Mouse (Mus musculus): ENCODE data around the gene Myadm. TPM values are rescaled to one million over a fixed set of nuclear protein-coding genes. Genes with fewer than 3 reads are reported as not detected.

The Myadm gene
- polyA plus RNA-seq, 1 experiment from 2014 or later = 220 TPM

- no peaks in the 10 kb centered on the region for H3K27me3 ChIP-seq (ENCODE audit: control insufficient read depth, insufficient read depth, low read length)
- H3K9me3 ChIP-seq (ENCODE audit: control insufficient read depth, low read length) = no peaks in the 10 kb centered on the region
- no peak overlapping the region for H3K4me3 ChIP-seq (ENCODE audit: control insufficient read depth in 1 of 2, insufficient read depth in 1 of 2, low read depth in 1 of 2, low read length in 2 of 2)
- H3K4me2 ChIP-seq (ENCODE audit: low read length) = peak overlapping the region; percentile 42
- WGBS = 9% methylated on average over 8 of the region's 8 CpGs
- peak overlapping the region; percentile 78 to 79 for H3K27ac ChIP-seq (replicated peaks in 1 of 2; ENCODE audit: control insufficient read depth in 1 of 2, insufficient read depth in 1 of 2, low read depth in 2 of 2, low read length in 2 of 2)
- peak overlapping the region; percentile 5; the same call in 1 of the 2 replicates for H3K9ac ChIP-seq (ENCODE audit: low read length)
- ATAC-seq (ENCODE audit: insufficient number of reproducible peaks, insufficient read depth, low FRiP score, low read depth) = peak; percentile 51; the same call in 1 of the 2 replicates
- H3K36me3 ChIP-seq (ENCODE audit: control insufficient read depth, insufficient read depth, low read length) = no peaks in the 10 kb centered on the region
- peaks cover 12 to 14% of the 10 kb centered on the region in 2 experiments for H3K4me1 ChIP-seq (ENCODE audit: control insufficient read depth in 2 of 2, insufficient read depth in 2 of 2, low read length in 2 of 2)
Measured at GRCm38 (mm10) chr7:3280654-3281153, 8.2 kb upstream of the Myadm start.

GRCm38 (mm10) chr7:3281741-3282140 lies 7.1 kb upstream of the Myadm start:
- Histone ChIP-seq H3K27me3 (ENCODE audit: control insufficient read depth, insufficient read depth, low read length) (no peaks in the 10 kb centered on the region), H3K4me3 (ENCODE audit: control insufficient read depth in 1 of 2, insufficient read depth in 1 of 2, low read depth in 1 of 2, low read length in 2 of 2) (no peak overlapping the region), H3K36me3 (ENCODE audit: control insufficient read depth, insufficient read depth, low read length) (no peaks in the 10 kb centered on the region), H3K4me2 (ENCODE audit: low read length) (no peak overlapping the region), H3K4me1 (ENCODE audit: control insufficient read depth in 2 of 2, insufficient read depth in 2 of 2, low read length in 2 of 2) (peaks cover 12 to 14% of the 10 kb centered on the region in 2 experiments), H3K27ac (replicated peaks in 1 of 2; ENCODE audit: control insufficient read depth in 1 of 2, insufficient read depth in 1 of 2, low read depth in 2 of 2, low read length in 2 of 2) (no peak overlapping the region), H3K9ac (ENCODE audit: low read length) (no peak overlapping the region), H3K9me3 (ENCODE audit: control insufficient read depth, low read length) (no peaks in the 10 kb centered on the region)
- 76% methylated on average over 6 of the region's 6 CpGs for WGBS
- ATAC-seq (ENCODE audit: insufficient number of reproducible peaks, insufficient read depth, low FRiP score, low read depth) = no peak

- no peaks in the 10 kb centered on the region for H3K36me3 ChIP-seq (ENCODE audit: control insufficient read depth, insufficient read depth, low read length)
- no peaks in the 10 kb centered on the region for H3K9me3 ChIP-seq (ENCODE audit: control insufficient read depth, low read length)
- ATAC-seq (ENCODE audit: insufficient number of reproducible peaks, insufficient read depth, low FRiP score, low read depth) = no peak
- H3K4me3 ChIP-seq (ENCODE audit: control insufficient read depth in 1 of 2, insufficient read depth in 1 of 2, low read depth in 1 of 2, low read length in 2 of 2) = no peak overlapping the region
- no peak overlapping the region for H3K4me2 ChIP-seq (ENCODE audit: low read length)
- H3K4me1 ChIP-seq (ENCODE audit: control insufficient read depth in 2 of 2, insufficient read depth in 2 of 2, low read length in 2 of 2) = peaks cover 12 to 14% of the 10 kb centered on the region in 2 experiments
- H3K9ac ChIP-seq (ENCODE audit: low read length) = no peak overlapping the region
- 84% methylated on average over 11 of the region's 11 CpGs for WGBS
- H3K27me3 ChIP-seq (ENCODE audit: control insufficient read depth, insufficient read depth, low read length) = no peaks in the 10 kb centered on the region
- no peak overlapping the region for H3K27ac ChIP-seq (replicated peaks in 1 of 2; ENCODE audit: control insufficient read depth in 1 of 2, insufficient read depth in 1 of 2, low read depth in 2 of 2, low read length in 2 of 2)
Measured at GRCm38 (mm10) chr7:3283081-3283875, 5.6 kb upstream of the Myadm start.

GRCm38 (mm10) chr7:3284604-3285003 lies 4.3 kb upstream of the Myadm start:
- 83% methylated on average over 10 of the region's 10 CpGs for WGBS
- Histone ChIP-seq H3K27me3 (ENCODE audit: control insufficient read depth, insufficient read depth, low read length) (no peaks in the 10 kb centered on the region), H3K4me2 (ENCODE audit: low read length) (no peak overlapping the region), H3K27ac (replicated peaks in 1 of 2; ENCODE audit: control insufficient read depth in 1 of 2, insufficient read depth in 1 of 2, low read depth in 2 of 2, low read length in 2 of 2) (no peak overlapping the region), H3K4me1 (ENCODE audit: control insufficient read depth in 2 of 2, insufficient read depth in 2 of 2, low read length in 2 of 2) (peaks cover 14 to 17% of the 10 kb centered on the region in 2 experiments), H3K4me3 (ENCODE audit: control insufficient read depth in 1 of 2, insufficient read depth in 1 of 2, low read depth in 1 of 2, low read length in 2 of 2) (no peak overlapping the region), H3K9me3 (ENCODE audit: control insufficient read depth, low read length) (no peaks in the 10 kb centered on the region), H3K9ac (ENCODE audit: low read length) (no peak overlapping the region), H3K36me3 (ENCODE audit: control insufficient read depth, insufficient read depth, low read length) (no peaks in the 10 kb centered on the region)
- ATAC-seq (ENCODE audit: insufficient number of reproducible peaks, insufficient read depth, low FRiP score, low read depth) = no peak

GRCm38 (mm10) chr7:3286036-3286435 lies 2.8 kb upstream of the Myadm start:
- WGBS = 88% methylated on average over 5 of the region's 5 CpGs
- Histone ChIP-seq H3K9me3 (ENCODE audit: control insufficient read depth, low read length) (no peaks in the 10 kb centered on the region), H3K9ac (ENCODE audit: low read length) (no peak overlapping the region), H3K4me3 (ENCODE audit: control insufficient read depth in 1 of 2, insufficient read depth in 1 of 2, low read depth in 1 of 2, low read length in 2 of 2) (no peak overlapping the region), H3K36me3 (ENCODE audit: control insufficient read depth, insufficient read depth, low read length) (no peaks in the 10 kb centered on the region), H3K27ac (replicated peaks in 1 of 2; ENCODE audit: control insufficient read depth in 1 of 2, insufficient read depth in 1 of 2, low read depth in 2 of 2, low read length in 2 of 2) (no peak overlapping the region), H3K4me1 (ENCODE audit: control insufficient read depth in 2 of 2, insufficient read depth in 2 of 2, low read length in 2 of 2) (peaks cover 4 to 8% of the 10 kb centered on the region in 2 experiments), H3K27me3 (ENCODE audit: control insufficient read depth, insufficient read depth, low read length) (no peaks in the 10 kb centered on the region), H3K4me2 (ENCODE audit: low read length) (no peak overlapping the region)
- no peak for ATAC-seq (ENCODE audit: insufficient number of reproducible peaks, insufficient read depth, low FRiP score, low read depth)

GRCm38 (mm10) chr7:3287186-3287585 lies 1.7 kb upstream of the Myadm start:
- H3K36me3 ChIP-seq (ENCODE audit: control insufficient read depth, insufficient read depth, low read length) = no peaks in the 10 kb centered on the region
- H3K27me3 ChIP-seq (ENCODE audit: control insufficient read depth, insufficient read depth, low read length) = no peaks in the 10 kb centered on the region
- 78% methylated on average over 7 of the region's 7 CpGs for WGBS
- H3K4me2 ChIP-seq (ENCODE audit: low read length) = no peak overlapping the region
- no peaks in the 10 kb centered on the region for H3K9me3 ChIP-seq (ENCODE audit: control insufficient read depth, low read length)
- H3K4me1 ChIP-seq (ENCODE audit: control insufficient read depth in 2 of 2, insufficient read depth in 2 of 2, low read length in 2 of 2) = peaks cover 8 to 14% of the 10 kb centered on the region in 2 experiments
- no peak overlapping the region for H3K9ac ChIP-seq (ENCODE audit: low read length)
- H3K4me3 ChIP-seq (ENCODE audit: control insufficient read depth in 1 of 2, insufficient read depth in 1 of 2, low read depth in 1 of 2, low read length in 2 of 2) = no peak overlapping the region
- no peak for ATAC-seq (ENCODE audit: insufficient number of reproducible peaks, insufficient read depth, low FRiP score, low read depth)
- H3K27ac ChIP-seq (replicated peaks in 1 of 2; ENCODE audit: control insufficient read depth in 1 of 2, insufficient read depth in 1 of 2, low read depth in 2 of 2, low read length in 2 of 2) = no peak overlapping the region

- Histone ChIP-seq H3K27ac (replicated peaks in 1 of 2; ENCODE audit: control insufficient read depth in 1 of 2, insufficient read depth in 1 of 2, low read depth in 2 of 2, low read length in 2 of 2) (peak overlapping the region; percentile 93 to 97), H3K36me3 (ENCODE audit: control insufficient read depth, insufficient read depth, low read length) (peaks cover 20% of the 10 kb centered on the region), H3K4me1 (ENCODE audit: control insufficient read depth in 2 of 2, insufficient read depth in 2 of 2, low read length in 2 of 2) (peaks cover 16 to 29% of the 10 kb centered on the region in 2 experiments), H3K4me3 (ENCODE audit: control insufficient read depth in 1 of 2, insufficient read depth in 1 of 2, low read depth in 1 of 2, low read length in 2 of 2) (peak overlapping the region; percentile 73 to 91), H3K27me3 (ENCODE audit: control insufficient read depth, insufficient read depth, low read length) (no peaks in the 10 kb centered on the region), H3K9me3 (ENCODE audit: control insufficient read depth, low read length) (no peaks in the 10 kb centered on the region), H3K9ac (ENCODE audit: low read length) (peak overlapping the region; percentile 92), H3K4me2 (ENCODE audit: low read length) (peak overlapping the region; percentile 74)
- ATAC-seq (ENCODE audit: insufficient number of reproducible peaks, insufficient read depth, low FRiP score, low read depth) = peak; percentile 91
- under 1% methylated on average over 18 of the region's 18 CpGs for WGBS
Measured at GRCm38 (mm10) chr7:3290257-3291033, 1.6 kb downstream of the Myadm start.
